In genomic region chr13:93975668-93976067, GRCm38 (mm10) we compare ENCODE assay signal across 12 mouse cellular contexts.
"Had no signal": no experiment of that assay in that cellular context is flagged by ENCODE, and none has a peak within 500 bp of the region (broad histone marks: within the 10 kb centered on the region; RNA-seq: fewer than 3 reads in every experiment).

No protein-coding gene starts in this region.

- ATAC-seq: midbrain, embryonic 16.5 days had no signal

- H3K27ac ChIP-seq: limb, embryonic 15.5 days; liver, embryonic 13.5 days; midbrain, embryonic 12.5 days; stomach, embryonic 15.5 days had no signal

- H3K9ac ChIP-seq: limb, embryonic 15.5 days; liver, embryonic 13.5 days; midbrain, embryonic 12.5 days; stomach, embryonic 15.5 days had no signal

- H3K4me2 ChIP-seq: limb, embryonic 15.5 days; liver, embryonic 13.5 days; midbrain, embryonic 12.5 days; stomach, embryonic 15.5 days had no signal

- H3K36me3 ChIP-seq: limb, embryonic 15.5 days; liver, embryonic 13.5 days; midbrain, embryonic 12.5 days; stomach, embryonic 15.5 days had no signal

- H3K9me3 ChIP-seq: limb, embryonic 15.5 days; liver, embryonic 13.5 days; midbrain, embryonic 12.5 days; stomach, embryonic 15.5 days had no signal

- H3K27me3 ChIP-seq: limb, embryonic 15.5 days; liver, embryonic 13.5 days; midbrain, embryonic 12.5 days; stomach, embryonic 15.5 days had no signal

- H3K4me1 ChIP-seq: limb, embryonic 15.5 days; liver, embryonic 13.5 days; midbrain, embryonic 12.5 days; stomach, embryonic 15.5 days had no signal

- H3K4me3 ChIP-seq: limb, embryonic 15.5 days; liver, embryonic 13.5 days; midbrain, embryonic 12.5 days; stomach, embryonic 15.5 days had no signal

- DNase-seq: kidney, postnatal 25 days; layer of hippocampus, adult 9-11 months; layer of hippocampus, postnatal 36 days; liver, embryonic 13.5 days; lung, adult 18-20 months; right cerebral cortex, postnatal 14 days; thymus, adult 2 months; thymus, postnatal 25 days had no signal
